Mouse (Mus musculus) layer of hippocampus, adult 11-12 months (tissue): ENCODE data around the gene Ppp1r9a.

ENCODE experiments used
- DNase-seq: peaks from one replicate; pipeline ENCODE4 v3.0.0; 2022; ENCODE audit warnings: low spot score

Gene Ppp1r9a

DNA sequence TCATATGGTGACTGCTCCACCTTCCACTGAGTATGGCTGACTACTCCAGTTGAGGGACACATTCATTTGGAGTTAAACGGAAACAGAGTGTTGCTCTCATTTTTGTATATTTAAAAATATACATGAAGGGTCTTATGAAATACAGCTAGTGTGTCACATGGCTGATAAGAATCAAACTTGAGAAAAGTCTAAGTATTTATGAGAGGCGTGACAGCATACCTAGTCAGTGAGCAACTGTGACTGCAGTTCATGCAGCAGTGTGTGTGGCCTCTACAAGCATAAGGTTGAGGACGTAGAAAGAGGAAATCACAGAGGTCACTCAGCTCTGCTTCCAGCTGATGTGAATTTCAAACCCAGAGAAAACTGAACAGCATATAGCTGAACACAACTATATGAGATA, 145.3 kb downstream of the Ppp1r9a start:
- DNase-seq: no peak

DNA sequence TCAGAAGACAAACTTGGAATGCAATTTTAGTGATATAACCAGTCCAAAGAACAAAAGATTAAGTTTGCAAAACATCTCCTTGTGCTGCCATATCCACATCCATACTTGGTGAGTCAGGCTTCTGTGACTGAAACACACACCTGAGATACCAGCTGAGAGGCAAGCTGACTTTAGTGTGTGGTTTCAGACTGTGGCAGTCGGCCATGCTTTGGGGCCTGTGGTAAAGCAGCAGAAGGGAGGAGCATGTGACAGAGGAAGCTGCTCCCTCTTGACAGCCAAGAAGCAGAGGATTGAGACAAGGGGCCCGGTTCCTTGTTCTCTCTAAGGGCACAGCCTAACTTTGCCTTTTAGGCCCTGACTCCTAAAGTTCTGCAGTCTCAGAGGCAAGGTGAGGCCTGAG, 149.6 kb downstream of the Ppp1r9a start:
- DNase-seq: peak; percentile 39

DNA sequence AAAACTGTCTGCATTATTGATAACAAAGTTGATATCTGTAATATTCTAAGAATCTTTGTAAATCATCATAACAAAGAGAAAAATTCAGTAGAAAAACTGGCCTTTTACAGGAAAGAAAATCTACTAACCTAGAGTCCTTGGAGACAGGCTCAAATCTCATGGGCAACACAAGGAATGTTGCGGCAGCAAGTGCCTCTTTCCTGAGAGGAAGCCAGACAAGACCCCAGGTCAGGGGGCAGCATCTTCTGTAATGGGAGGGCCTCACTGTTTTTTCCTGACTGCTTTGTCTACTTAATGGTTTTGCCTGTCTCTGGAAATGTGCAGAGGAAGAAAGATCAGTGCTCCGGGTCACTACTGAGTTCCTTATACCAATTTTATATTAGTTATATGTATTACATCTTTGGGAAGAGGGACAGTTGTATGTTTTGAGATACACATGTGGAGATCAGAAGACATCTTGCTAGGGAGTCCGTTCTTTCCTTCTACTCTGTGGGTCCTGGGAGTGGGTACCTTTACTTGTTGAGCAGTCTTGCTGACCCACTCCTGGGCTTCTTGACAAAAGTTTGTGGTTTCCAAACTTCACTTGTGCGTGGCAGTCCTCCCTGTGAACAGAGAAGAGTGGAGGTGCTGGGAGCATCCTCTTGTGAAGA, 151.9 kb downstream of the Ppp1r9a start:
- no peak for DNase-seq

DNA sequence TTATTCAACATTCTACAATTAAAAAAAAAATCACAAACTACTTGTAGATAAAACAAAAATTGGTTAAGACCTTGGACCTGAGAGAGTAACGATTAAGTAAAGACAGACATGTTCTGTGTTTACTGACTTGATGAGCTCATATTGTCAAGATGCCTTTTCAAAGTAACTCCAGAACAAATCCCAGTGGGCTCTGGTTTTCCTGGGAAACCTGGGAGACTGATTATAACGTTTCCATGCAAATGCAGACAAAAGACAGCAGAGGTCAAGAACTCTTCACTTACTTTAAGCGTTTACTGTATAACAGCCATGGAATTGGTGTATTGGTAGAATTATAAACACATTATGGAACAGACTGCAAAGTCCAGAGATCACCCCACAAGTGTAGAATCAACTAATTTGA, 172.0 kb downstream of the Ppp1r9a start:
- DNase-seq: no peak

DNA sequence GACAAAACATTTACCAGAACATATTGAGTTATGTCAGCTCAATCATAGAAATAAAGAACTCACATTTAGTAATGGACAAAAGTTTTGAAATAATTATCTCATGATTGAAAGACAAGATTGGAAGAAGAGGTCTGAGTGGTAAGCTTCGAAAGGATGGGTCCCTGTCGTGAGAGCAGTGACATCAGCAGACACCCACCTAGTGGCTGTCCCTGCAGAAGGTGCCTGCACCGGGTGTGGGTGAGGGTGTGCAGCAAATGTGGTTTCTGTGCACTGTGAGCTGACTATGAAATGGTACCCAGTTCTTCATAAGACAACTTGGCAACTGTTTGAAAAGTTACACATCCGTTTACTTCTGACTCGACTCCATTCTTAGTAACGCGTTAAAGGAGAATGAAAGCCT, 173.0 kb downstream of the Ppp1r9a start:
- no peak for DNase-seq

DNA sequence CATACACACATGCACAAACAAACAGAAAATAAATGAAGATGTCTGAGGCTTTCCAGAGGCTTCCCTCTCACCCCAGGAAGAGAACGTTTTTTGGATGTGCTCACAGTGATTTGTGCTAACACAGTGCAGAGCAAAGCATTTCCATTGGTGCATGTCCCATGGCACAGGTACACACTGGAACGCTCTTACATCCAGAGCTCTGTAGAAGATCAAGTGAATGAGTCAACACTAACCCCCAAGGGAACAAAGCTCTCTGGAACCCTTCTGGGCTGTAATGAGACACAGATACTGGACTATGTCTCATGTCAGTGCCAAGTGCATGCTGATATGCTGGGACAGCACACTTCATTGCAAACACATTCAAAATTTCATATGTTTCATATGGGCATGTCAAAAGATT, 175.3 kb downstream of the Ppp1r9a start:
- no peak for DNase-seq

DNA sequence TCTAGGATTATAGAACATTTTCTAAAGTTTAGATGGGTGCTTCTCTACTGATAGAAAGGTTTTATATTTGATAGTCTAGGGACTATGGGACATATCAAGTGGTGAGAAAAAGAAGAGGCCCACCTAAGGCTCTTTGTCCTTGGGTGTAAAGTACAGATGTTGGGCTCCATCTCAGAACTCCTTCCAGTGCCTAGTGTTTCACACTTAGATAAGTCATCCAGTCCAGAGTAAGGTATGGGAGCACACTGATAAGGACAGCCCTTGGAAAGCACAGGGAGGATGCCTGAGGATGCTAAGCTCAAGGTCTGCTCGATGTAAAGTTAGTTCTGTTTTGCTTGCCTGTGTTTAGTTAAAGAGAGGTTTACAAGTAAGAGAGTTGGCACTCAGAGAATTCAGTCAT, 176.4 kb downstream of the Ppp1r9a start:
- DNase-seq: no peak

DNA sequence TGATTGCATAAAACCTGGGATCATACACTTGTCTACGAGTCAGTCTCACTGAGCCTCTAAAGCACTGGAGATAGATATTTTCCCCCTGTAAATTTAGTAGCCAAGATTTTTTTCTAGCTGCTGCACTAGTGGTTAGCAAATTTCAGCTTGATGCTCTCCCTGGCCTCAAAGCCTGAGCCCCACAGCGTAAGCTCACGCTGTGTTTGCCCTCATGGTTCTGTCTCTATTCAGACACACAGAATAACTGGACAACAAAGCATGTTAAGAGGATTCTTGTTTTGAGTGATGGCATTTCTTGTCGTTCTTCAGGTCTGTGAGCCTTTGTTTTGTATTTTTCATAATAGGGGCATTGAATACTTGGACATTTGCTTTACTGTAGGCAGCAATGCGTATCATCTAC, 177.4 kb downstream of the Ppp1r9a start:
- no peak for DNase-seq

DNA sequence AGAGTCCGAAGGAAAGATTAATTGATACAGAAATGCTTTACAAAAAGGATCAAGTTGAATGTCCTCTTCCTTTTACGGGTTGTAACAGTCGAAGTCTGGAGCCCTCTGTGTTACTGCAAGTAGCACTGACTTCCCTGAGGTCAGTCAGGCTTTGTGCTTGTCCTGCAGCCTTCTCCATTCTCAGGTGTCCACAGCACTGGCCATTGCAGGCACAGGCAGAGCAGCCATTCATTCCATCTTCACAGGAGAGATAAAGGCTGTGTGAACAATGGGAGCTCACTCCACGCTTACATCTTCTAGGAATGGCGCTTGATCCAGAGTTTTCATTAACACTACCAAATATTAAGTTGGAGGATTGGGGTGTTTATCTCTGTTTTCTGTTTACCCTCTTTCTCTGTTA, 177.8 kb downstream of the Ppp1r9a start:
- DNase-seq: no peak

DNA sequence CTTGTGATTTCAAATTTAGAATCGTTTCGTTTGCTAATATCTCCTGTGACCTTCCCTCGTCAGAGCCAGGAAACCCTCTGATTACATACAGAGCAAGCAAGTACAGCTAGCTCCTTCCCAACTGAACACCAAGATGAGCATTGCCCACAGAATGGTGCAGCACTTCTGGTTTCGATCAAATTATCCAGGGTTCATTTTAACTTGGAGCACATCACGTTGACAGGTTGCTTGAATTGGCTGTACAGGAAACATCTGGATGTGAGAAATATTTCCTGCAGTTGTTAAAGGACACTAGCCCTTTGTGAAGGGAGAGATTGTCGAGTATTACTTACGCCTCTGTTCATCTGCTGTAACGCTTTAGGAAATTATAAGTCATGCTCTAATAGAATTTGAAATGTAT, 178.4 kb downstream of the Ppp1r9a start:
- DNase-seq: no peak

DNA sequence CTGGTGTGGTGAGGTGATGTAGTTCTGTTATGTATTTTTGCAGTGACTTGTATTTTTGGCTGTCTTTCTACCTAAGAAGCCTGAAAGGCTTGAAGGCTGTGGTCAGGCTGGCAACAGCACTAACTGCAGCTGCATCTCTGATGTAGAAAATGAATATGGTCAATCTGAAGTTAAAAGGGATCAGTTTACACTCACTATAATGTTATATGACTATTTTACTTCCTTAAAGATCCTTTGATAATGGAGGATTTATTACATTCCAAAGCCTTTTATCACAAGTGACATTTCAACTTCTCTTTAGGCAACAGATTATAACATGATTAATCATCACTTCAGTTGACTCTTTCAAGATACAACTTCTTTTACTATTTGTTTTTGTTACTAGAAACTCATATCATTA, 179.4 kb downstream of the Ppp1r9a start:
- no peak for DNase-seq

DNA sequence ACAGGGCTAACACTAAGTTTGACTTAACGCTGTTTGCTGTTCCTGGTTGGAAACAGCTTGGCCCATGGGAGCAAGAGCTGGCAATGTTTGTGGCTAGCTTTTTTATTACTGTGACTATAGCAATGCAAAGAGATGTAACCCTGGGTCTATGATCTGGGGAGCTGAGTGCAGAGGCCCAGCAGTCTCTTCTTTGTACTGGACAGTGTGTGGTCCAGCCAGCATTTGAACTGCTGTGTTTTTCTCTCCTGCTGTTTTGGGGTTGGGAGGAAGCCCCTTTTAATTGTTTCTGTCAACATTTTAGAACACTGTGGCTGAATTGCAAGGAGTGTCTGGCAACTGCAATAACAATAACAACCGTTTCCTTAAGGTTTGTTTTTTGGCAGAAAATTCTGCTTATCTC, 180.0 kb downstream of the Ppp1r9a start:
- DNase-seq: no peak

DNA sequence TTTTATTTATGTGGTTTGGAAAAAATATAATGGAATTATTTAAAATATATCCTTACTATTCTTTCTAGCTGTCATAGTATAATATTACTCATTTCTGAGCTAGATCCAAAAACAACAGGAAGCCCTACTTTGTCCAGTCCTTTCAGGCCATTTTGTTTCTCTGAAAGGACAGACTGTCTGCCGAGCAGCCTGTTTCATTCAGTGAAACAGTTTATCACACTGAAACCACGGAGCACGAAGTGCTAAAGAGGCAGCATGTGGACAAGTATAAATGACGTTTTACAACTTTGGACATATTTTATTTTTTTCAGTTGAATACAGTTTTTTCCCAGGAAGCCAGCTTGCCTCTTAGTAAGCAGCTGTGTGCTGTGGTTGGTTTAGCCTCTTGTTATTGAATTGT, 181.2 kb downstream of the Ppp1r9a start:
- no peak for DNase-seq

DNA sequence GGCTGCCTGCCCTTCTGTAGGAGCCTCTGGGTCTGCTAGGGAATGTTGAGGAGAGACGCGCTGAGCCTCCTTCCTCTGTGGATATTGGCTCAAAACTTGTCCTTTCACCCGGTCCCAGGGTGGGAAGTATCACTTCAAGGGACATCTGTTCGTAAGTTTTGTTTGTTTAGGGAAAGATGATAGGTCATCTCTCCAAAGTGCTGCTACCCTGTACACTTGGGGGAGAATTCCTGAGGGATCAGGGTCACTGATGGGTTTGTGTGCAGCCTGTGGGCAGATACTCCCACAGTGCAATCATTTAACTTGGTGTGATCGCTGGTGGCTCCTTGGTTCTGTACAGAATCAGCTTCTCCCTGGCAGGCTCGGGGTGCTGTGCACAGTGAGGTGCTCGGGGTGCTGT, 189.2 kb downstream of the Ppp1r9a start:
- DNase-seq: no peak

DNA sequence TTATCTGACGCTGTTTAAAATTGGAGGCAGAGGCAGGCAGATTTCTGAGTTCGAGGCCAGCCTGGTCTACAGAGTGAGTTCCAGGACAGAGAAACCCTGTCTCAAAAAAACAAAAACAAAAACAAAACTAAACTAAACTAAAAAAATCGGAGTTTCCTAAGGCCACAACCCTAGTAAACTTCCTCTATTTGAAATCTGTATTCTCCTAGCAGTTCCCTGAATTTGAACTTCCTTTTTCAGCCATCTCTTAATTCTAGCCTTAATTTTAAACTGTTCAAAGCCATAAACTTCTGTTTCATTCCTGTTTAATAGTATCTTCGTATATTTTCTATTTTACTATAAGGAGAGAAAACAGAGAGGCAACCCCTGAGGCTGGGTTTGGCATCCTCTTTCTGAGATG, 190.1 kb downstream of the Ppp1r9a start:
- no peak for DNase-seq

DNA sequence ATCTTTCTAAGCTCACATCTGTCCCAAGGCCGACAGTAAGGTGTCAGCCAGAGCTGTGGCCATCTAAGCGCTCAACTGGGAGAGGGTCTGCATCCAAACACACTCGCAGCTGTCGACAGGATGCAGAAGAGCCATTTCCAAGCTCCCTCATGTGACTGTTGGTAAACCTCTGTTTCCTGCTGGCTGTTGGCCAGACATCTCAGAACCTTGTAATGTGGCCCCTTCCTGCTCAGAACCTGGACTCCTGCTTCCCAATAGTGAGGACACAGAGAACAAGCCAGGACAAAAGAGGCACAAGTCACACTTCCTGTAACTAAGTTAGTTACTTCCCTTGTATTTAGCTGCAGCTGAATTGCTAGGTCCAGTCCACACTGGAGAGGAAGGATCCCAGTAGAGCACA, 190.8 kb downstream of the Ppp1r9a start:
- DNase-seq: peak; percentile 51

DNA sequence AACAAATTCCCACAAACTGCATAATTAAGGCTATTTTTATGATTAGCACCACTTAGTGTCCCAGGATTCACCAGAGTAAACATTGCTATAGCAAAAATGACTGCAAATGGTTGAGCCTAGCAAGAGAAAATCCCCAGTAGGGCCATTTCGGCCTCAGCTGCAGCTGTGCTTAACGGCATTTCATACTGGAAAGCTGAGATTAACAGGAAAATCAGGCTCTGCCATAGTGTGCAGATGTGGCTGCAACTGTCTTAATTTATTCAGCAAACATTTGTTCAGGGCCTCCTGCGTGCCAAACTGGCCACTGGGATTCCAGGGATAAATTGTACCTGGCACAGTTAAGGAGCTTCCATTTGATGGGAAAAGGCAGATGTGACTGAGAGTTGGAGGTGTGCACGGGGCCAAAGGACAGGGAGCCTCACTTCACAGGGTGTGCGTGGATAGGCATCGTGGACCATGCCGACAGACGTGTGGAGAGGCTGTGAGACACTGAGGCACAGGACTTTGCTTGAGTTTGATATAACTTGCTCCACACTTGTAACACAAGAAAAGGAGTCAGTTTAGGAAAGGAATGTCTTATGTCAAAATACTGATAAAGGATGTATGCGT, 192.8 kb downstream of the Ppp1r9a start:
- DNase-seq: no peak

DNA sequence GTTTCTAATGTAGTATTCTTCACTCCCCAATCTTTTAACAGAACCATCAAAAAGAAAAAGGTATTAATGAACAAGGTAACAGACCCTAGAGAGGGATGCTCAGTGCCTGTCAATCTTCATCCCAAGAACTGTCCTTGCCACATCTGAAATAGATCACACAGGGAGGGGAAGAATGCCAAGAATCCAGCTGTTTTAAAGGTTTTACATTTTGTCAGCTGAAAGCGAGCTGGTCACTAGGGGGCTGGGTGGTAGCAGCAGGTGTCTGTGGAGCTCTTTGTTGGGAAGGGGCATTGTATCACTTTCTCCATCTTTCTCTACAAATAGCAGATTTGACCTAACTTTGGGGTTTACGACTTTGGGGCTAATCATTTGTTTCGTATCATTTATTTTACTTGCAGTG, 194.6 kb downstream of the Ppp1r9a start:
- no peak for DNase-seq

DNA sequence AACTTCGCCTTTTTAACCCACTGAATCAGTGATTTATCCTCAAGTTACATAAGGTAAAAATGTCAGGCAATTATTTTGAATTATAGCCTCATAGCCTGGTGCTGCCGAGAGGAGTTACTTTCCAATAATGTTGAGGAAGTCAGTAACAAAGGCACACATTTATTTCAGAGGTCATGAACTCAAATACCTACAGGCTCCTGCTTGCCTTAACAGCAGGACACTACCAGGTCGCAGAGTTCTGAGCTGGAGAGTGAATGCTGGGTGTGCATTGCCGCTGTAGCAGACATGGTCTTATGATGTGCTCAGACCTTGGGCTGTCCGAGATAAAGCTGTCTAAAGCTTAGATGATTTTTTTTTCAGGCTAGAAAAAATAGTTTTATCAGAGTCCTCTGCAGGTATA, 196.6 kb downstream of the Ppp1r9a start:
- no peak for DNase-seq

DNA sequence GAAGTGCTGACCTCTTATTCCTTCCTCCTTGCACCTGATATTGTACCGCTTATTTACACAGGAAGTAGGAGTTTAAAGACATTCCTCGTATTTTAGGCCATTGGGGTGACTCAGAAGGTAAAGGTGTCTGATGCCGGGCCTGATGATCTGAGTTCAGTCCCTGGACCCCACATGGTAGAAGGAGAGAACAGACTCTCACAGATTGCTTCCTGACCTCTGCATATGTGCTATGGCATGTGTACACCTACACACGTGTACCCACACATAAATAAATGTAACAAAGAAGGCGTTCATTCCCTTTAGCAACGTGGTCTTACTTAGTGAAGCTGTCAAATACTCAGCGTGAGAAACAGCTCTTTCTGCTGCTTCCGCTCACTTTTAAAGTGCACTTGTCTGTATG, 197.1 kb downstream of the Ppp1r9a start:
- no peak for DNase-seq

DNA sequence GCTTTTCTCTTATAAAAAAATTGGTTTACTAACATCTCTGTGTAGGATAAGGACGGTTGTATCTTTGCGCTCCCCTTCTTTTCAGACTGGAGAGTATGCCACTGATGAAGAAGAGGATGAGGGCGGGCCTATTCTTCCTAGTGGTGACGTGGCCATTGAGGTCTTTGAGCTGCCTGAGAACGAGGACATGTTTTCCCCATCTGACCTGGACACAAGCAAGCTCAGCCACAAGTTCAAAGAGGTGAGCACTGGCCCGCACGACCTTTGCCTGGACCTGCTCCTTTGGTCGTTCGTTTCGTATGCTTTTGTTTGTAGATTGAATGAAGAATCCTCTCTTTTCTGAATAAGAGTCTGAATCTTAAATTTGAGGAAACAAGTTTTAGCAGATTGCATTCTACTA, 197.6 kb downstream of the Ppp1r9a start:
- DNase-seq: no peak

DNA sequence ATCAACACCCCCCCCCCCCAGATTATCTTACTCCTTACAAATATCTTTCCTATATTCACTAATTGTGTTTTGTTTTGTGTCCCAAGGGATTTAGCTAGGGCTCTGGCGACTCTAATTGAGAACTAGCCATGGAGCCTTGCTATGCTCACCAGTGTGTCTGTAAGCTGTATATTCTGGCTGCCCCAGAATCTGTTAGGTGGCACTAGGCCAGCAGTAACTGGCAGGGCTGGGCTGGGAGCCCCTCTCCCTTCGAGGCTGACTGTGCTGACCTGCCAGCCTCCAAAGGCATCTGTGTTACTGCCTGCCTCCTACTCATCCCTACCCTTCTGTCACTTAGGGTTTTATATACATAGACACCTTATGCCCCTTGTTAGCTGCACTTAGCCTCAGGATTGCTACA, 200.0 kb downstream of the Ppp1r9a start:
- DNase-seq: no peak

DNA sequence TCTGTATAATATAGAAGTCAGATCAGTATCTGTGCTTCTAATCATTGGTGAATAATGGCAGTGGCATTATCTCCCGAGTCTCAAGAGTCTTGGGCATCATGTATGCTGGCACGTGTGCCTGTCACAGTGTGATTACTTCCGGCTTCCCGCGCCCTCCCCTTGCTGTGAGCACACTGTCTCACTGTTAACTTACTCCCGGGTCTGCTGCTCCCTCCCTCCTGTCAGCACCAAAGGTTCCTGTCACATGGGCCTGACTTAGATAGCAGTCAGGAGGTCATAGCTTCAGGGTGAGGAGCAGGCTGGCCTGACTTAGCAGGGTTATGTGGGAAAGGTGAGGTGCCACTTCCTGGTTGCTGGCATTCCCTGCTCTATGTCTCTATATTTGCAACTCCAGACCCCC, 201.1 kb downstream of the Ppp1r9a start:
- no peak for DNase-seq

DNA sequence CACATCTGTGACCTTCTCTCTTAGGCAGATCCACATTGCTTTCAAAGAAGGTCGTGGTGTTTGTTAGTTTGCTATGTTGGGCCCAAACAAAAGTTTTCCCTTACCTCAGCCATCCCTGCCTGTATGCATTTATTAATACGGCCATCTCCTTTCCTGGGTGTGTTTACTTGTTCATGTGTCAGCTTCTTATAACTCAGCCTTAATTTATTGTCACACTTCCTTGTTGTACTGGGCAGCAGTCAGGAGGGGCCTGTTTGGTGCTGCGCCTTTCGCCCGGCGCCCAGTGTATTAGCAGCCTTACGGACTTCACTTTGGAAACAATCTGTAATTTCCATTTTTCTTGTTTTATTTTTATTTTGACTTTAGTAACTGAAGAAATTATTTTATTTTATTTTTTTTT, 201.5 kb downstream of the Ppp1r9a start:
- no peak for DNase-seq
